Mouse (Mus musculus) layer of hippocampus, adult 2 months (tissue): ENCODE measurements around the gene Gm45716. TPM values are rescaled to one million over a fixed set of nuclear protein-coding genes. Genes with fewer than 3 reads are reported as not detected.
A peak's percentile ranks its signal among the peaks of the same experiment; 100 is the strongest.

Experiments
- DNase-seq, 2 experiments: peaks; one replicate each; pipeline ENCODE4 v3.0.0; 2022; ENCODE audit warnings: low spot score in 2 of 2
- H3K27ac ChIP-seq: fragments of 200-600 bp; 2 replicates; pipeline ENCODE4 v1.8.1; 2022
- H3K4me3 ChIP-seq: fragments of 200-600 bp; 2 replicates; pipeline ENCODE4 v1.8.1; 2022; ENCODE audit warnings: mild to moderate bottlenecking
- CTCF ChIP-seq: fragments of 200-600 bp; conservative IDR thresholded peaks from 2 replicates; pipeline ENCODE4 v1.8.1; 2022; ENCODE audit warnings: antibody characterized with exemption, mild to moderate bottlenecking, moderate library complexity
- total RNA-seq, 2 experiments: library from RNA; stranded (reverse); gene quantifications; 2 replicates each; pipeline ENCODE4 v1.2.3; 2021

The Gm45716 gene
- total RNA-seq, 2 experiments from 2014 or later: 6.9 to 8.1 TPM

DNA sequence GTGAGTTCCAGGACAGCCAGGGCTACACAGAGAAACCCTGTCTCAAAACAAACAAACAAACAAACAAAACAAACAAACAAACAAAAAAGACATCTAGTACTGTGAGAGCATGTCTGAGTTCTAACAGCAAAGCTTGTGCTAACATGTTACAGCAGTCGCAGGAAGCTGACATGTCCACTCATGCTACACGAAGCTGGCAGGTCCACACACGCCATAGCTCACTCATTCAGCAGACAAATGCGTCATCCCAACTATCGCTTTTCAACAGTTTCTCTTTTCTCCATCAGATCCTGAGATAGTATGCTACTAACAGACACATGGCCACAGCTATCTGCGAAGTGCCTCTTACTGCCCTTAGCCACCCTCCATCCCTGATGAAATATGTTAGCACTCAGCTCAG, 10.1 kb upstream of the Gm45716 start:
- no peak for TF ChIP-seq CTCF
- no peak overlapping the region for H3K4me3 ChIP-seq
- no peak for DNase-seq
- no peak overlapping the region for H3K27ac ChIP-seq

DNA sequence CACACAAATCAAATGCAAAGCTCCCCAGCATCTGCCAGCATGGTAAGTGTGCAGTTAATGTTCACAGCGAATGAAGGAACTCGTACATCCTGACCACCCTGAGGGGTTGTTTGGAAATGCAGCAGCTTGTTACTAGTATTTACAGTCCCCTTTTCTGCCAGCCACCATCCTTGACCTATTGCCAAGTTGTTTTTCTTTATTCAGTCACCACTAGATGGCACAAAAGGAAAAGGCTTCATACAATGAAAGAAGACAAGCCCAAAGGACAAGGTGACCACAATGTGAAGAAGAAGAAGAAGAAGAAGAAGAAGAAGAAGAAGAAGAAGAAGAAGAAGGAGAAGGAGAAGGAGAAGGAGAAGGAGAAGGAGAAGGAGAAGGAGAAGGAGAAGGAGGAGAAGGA, 4.1 kb upstream of the Gm45716 start:
- peak; percentile 74 for TF ChIP-seq CTCF
- peak; percentile 54 to 56 for DNase-seq
- Histone ChIP-seq H3K27ac (no peak overlapping the region), H3K4me3 (no peak overlapping the region)

DNA sequence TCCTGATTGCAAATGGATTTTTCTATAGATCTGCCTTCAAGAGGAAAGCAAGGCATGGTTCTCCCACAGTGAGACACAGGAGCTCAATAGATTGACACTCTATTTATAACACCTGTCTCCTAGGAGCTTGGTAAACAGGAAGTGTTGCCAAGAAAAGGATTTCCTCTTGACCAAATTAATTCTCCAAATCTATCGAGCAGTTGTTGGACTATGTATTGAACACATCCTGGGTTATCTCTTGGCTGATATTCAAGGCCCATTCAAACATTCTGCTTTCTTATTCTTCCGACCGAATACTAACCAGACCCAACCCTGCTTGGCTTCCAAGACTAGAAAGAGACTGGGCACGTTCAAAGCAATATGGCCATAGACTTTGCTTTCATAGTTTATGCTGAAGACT, 2.7 kb upstream of the Gm45716 start:
- Histone ChIP-seq H3K27ac (no peak overlapping the region), H3K4me3 (no peak overlapping the region)
- DNase-seq: no peak
- no peak for TF ChIP-seq CTCF

DNA sequence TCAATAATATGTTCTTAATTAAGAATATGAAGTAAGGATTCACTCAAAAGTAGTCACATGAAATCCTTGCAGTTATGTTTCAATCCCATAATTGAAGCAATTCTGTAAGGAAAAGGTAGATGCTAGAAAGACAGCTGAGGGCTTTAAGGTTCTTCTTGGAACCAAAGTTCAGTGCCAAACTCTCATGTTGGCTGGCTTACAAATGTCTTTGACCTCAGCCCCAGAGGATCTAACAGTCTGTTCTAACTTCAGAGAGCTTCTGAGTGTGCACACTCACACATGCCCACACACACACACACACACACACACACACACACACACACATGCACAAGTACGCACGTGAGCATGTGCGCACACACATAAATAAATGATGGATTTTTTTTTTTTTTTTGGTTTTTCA, 2.7 kb downstream of the Gm45716 start:
- no peak for TF ChIP-seq CTCF
- DNase-seq: no peak
- Histone ChIP-seq H3K27ac (no peak overlapping the region), H3K4me3 (no peak overlapping the region)

DNA sequence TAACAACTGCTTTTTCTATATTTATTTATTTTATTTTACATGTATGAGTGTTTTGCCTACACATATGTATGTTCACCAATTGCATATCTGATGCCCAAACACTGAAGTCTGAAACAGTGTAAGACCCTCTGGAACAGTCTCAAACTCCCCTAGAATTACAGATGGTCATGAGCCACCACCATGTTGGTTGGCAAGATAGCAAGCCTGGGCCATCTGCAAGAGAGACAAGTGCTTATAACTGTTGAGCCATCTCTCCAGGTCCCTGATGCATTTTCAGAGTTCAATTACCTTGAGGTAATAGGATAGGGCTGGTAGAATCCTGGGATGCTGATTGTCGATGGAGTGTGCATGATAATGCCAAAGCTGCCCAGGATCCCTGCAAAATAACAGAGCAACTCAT, 7.5 kb downstream of the Gm45716 start:
- Histone ChIP-seq H3K4me3 (no peak overlapping the region), H3K27ac (no peak overlapping the region)
- no peak for TF ChIP-seq CTCF
- no peak for DNase-seq

DNA sequence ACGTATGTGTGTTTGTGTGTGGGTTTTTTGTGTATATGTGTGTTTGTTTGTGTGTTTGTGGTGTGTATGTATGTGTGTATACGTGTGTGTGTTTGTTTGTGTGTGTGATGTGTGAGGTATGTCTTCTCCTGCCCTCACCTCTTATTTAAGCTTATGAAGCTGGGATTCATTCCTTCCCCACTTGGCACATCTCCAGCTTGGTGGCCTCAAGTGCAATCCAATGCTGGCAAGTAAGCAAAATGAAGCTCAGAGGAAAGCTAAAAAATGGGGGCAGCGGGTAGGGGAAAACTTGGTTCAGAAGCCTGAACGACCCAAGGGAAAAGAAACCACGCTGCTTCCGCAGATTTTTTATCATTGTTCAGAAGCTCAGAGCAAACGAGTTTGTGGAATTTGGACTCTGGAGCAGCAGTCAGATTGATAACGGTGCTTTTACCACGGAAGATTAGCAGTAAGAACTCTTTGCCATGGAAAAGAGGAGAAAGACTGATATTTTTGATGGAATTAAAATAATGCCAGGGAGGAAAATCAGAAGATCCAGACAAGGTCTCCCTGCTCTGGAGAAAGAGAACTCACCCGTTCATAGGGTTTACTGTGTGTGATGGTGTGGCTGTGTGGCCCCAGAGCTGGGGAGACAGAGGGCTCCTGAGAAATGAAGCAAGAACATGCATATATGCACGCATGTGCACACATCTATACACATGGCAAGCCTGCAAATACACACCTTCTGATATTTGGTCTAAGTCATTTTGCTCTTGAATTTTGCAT, 8.5 kb downstream of the Gm45716 start:
- Histone ChIP-seq H3K27ac (no peak overlapping the region), H3K4me3 (no peak overlapping the region)
- DNase-seq: no peak
- TF ChIP-seq CTCF: no peak

DNA sequence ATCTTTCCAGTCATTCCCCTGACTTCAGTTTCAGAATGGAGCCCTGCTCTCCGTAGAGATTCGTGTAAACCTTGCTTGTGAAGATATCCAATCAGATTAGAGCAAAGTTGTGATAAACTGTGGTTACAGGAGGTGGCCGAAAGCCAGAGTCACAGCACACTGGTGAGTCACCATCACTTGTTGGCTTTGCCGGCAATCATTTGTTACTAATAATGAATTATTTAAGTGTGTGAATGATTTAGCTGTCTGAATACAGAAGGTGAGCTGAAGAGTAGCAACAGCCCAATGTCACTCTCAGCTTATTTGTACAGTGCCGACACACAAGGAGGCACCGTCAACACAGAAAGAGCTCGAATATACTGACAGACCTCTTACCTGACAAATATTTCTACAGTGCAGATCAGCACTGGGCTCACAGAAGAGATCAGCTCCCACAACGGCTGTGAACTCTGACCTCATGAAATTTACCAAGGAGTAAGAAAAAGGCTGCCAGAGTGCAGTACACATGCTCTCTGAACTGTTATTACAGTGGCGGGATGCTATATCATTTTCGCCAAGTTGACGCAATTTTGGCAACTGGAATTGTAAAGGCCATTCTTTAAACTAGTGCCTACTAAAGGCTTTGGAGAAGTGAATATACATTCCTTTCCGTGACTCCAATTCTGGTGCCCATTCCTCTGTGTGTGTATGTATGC, 9.2 kb downstream of the Gm45716 start:
- no peak for TF ChIP-seq CTCF
- peak overlapping the region; percentile 18; the same call in 1 of the 2 replicates for H3K27ac ChIP-seq
- no peak overlapping the region for H3K4me3 ChIP-seq
- peak in 1 of 2 experiments; percentile 9 for DNase-seq

DNA sequence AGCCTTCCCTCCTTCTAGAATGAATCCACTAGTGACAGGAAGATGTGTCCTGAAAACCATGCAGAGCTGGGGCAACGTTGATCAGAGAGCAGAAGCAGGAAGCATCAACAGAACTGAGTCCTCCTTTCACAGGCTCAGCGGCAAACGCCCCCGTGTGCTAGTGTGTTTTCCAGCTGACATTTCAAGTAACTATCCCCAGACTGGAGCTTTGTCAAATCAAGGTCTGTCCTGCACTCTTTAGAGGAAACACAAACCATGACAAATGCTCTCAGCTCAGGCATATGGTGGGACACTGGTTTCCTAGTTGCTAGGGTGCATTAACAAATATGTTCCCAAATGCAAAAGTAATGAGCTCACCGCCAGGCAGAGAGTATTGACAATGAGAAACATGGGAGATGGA, 10.6 kb downstream of the Gm45716 start:
- H3K4me3 ChIP-seq: no peak overlapping the region
- TF ChIP-seq CTCF: no peak
- peak; percentile 42 to 84 for DNase-seq
- H3K27ac ChIP-seq: peak overlapping the region; percentile 23; the same call in 1 of the 2 replicates

DNA sequence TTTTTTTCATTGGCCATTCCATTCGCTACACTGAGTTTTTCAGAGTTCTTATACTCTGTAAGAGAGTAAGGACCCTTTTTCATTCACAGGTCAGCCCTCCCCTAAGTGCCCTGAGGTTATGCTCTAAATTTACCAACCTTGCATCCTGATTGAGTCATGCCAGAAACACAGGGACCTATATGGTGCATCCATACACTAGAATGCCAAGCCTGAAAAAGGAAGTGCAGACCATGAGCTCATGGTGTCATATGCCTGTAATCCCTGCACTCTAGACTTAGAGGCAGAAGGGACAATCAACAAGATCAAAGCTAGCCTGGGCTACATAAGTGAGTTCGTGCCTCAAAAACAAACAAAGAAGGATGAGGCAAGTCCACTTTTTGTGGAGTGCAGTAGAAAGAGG, 13.3 kb downstream of the Gm45716 start:
- TF ChIP-seq CTCF: no peak
- no peak overlapping the region for H3K4me3 ChIP-seq
- no peak for DNase-seq
- no peak overlapping the region for H3K27ac ChIP-seq

DNA sequence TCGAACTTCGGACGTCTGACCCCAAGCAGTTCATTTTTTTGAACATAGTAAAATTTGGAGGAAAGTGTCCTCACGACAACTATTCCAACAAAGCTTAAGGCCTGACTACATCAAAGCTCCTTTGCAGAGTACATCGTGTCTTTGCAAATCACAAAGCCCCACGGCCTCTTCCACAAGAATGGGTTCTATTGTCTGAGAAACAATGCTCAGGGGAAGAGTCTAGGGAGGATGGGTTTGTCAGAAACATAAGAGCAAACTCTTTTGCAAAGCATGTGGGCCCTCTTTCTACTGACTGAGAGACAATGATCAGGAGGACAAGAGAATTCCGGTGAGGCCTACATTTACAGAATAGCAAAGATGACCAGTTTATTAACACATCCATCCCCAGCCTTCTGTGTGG, 26.8 kb downstream of the Gm45716 start:
- no peak for TF ChIP-seq CTCF

DNA sequence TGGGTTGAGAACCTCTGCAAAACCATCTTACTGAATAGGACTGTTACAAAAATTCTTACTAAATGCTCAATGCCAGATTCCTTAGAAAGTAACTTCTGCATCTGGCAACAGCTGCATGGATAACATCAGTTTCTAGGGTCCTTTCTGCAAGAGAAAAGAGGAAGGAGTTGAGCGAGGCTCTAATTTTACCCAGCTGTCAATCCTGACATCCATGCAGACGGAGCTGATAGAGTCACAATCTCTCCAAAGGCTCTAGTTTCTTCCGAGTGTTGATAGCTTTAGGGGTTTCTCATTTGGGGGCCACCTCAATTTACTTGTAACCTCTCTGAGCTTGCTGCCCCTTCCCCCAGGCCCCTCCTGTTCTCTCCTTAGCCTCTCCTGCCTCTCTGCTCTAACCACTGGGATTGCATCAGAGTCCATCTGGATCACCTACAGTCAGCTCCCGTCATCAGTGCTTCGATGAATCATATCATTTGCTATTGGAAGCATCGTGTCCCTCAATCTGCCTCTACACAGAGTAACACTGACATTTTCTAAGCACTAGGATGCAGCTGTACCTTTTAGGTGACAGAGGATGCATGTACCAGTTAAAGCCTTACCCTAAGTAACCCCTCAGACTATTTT, 32.7 kb downstream of the Gm45716 start:
- TF ChIP-seq CTCF: no peak
- Histone ChIP-seq H3K4me3 (no peak overlapping the region), H3K27ac (peak overlapping the region; percentile 58)
- DNase-seq: peak; percentile 32 to 38

More for the DNA sequence above, 26.8 kb downstream of the Gm45716 start:
- no peak overlapping the region for H3K4me3 ChIP-seq
- no peak for DNase-seq
- no peak overlapping the region for H3K27ac ChIP-seq

DNA sequence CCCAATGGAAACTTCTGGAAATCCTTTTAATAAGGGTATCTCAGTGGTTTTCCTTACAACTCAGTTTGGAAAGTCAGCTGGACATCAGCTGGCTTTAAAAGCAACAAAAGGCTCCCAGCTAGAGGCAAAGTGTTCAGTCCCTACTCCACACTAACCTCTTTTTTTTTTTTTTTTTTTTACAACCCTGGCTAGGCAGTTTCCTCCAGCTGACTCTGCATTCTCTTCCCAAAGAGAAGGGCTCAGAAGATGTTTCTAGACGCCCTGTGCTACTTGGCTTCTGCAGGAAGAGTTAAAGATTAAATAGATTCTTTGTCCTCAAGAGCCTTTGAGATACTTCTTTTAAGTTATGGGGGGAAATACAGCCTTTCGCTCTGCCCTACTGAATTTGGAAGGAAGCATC, 33.3 kb downstream of the Gm45716 start:
- DNase-seq: no peak
- H3K4me3 ChIP-seq: no peak overlapping the region
- peak overlapping the region; percentile 58 for H3K27ac ChIP-seq
- TF ChIP-seq CTCF: no peak

DNA sequence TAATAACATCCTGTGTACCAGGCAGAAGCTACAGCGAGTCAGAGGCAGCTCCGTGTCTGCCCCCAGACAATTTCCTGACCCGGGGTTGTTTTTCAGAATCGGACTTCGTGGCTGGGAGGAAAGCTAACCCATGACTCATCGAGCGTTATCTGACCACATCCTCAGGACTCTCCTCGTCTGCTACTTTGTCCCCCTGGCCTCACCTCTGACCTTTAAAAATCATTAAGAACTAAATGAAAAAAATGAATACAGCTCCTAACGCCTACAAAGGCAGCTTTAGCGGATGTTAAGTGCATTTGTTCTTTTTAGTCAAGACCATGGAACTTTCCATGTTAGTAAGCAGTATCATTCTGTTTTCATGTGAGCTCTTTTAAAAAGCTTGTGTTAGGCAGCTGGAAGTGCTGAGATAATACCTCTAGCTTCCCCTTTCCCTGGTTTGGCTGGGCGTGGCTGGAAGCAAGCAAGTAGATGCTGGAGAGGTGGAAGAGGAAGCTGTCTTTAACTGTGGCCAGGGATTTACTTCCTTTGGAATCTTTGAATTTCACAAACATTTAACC, 37.5 kb downstream of the Gm45716 start:
- DNase-seq: no peak
- no peak overlapping the region for H3K4me3 ChIP-seq
- peak overlapping the region; percentile 5; the same call in 1 of the 2 replicates for H3K27ac ChIP-seq
- TF ChIP-seq CTCF: no peak
